Mouse (Mus musculus): ENCODE results near the gene Sigirr.

The Sigirr gene

GRCm38 (mm10) chr7:141099911-141100691, at the start of gene Sigirr:
Sigirr (minus strand) TSS chr7:141100572.
- no peak for TF ChIP-seq GATA4 (IDR thresholded peaks at IDR 0.05; ENCODE audit: insufficient replicate concordance, low read length)

- no peak for TF ChIP-seq GATA4 (IDR thresholded peaks at IDR 0.05; ENCODE audit: insufficient replicate concordance, low read length)
Observed at GRCm38 (mm10) chr7:141148639-141149038, 48.3 kb upstream of the Sigirr start.

- no peak for TF ChIP-seq GATA4 (IDR thresholded peaks at IDR 0.05; ENCODE audit: insufficient replicate concordance, low read length)
Observed at GRCm38 (mm10) chr7:141147044-141147443, 46.7 kb upstream of the Sigirr start.

DNA sequence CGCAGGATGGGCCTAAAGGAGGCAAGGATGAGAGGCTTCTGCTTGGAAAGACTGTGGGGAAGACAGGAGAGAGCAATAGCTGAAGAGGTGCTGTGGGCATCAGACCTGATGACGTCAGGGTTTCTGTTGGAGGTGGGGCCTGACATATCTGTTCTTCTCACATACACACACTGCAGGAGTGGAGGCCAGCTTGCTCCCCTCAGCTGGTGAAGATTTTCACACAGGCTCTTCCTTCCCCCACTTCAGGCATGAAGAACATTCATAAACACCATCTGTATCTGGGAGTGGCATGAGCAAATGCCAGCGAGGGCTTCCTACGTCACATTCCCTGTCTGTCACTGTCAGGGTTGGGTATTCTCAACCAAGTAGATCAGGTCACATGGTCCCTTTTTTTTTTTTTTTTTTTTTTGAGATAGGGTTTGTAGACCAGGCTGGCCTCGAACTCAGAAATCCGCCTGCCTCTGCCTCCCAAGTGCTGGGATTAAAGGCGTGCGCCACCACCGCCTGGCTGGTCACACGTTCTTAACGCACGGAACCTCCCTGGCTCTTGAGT, 45.7 kb upstream of the Sigirr start:
- no peak for TF ChIP-seq GATA4 (IDR thresholded peaks at IDR 0.05; ENCODE audit: insufficient replicate concordance, low read length)

- no peak for TF ChIP-seq GATA4 (IDR thresholded peaks at IDR 0.05; ENCODE audit: insufficient replicate concordance, low read length)
Observed at GRCm38 (mm10) chr7:141145403-141145802, 45.0 kb upstream of the Sigirr start.

- TF ChIP-seq GATA4 (IDR thresholded peaks at IDR 0.05; ENCODE audit: insufficient replicate concordance, low read length), result no peak
Observed at GRCm38 (mm10) chr7:141144650-141145049, 44.3 kb upstream of the Sigirr start.

GRCm38 (mm10) chr7:141143861-141144260, 43.5 kb upstream of the Sigirr start:
- TF ChIP-seq GATA4 (IDR thresholded peaks at IDR 0.05; ENCODE audit: insufficient replicate concordance, low read length), result no peak

GRCm38 (mm10) chr7:141143112-141143511, 42.7 kb upstream of the Sigirr start:
- TF ChIP-seq GATA4 (IDR thresholded peaks at IDR 0.05; ENCODE audit: insufficient replicate concordance, low read length), result no peak

DNA sequence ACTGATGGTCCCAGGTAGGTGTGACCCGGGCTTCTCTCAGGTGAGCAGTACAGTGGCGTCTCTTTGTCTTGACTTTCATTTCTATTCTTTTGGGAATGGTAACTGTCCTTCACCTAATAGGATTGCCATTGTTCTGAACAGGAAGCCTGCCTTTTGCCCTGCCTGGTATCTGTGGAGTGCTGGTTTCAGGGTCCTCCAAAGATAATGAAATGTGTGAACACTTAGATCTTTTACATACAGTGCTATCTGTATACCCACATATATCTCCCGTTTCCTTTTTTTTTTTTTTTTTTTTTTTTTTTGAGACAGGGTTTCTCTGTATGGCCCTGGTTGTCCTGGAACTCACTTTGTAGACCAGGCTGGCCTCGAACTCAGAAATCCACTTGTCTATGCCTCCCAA, 41.0 kb upstream of the Sigirr start:
- no peak for TF ChIP-seq GATA4 (IDR thresholded peaks at IDR 0.05; ENCODE audit: insufficient replicate concordance, low read length)

DNA sequence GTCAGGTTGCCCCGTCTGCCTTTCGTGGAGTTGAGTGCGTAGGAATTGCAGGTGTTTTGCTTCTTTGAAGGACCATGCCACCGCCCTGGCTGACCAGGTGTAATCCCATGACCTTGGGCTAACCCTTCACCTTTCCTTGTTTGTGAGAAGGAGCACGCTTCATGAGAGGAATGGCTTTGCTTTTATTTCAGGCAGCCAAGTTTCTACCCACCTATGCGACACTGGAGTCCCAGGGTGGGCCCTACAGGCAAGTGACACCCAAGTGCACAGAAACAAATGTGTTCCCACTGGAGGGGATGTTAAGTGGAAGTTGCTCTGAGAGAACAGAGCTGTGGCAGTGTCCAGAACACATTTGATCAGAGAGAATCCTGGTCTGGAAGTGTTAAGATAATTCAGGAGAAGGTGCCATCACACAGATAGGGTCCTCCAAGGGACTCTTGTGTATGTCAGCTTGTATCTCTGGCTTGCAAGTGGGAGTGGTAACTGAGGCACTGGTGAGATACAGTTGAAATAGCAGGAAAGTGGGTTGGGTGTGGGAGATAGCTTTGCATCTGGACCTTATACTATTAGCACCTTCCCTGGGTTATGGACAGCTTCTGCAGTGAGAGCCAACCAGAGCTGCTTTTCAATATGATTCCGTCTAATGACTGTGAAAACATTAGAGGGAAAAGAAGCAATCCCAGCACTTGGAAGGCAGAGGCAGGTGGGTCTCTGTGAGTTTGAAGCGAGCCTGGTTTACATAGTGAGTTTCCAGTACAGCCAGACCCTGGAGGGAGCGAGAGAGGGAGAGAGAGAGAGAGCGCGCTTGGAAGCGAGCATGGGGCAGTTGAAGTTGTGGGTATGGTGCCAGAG, 31.8 kb upstream of the Sigirr start:
- TF ChIP-seq GATA4 (IDR thresholded peaks at IDR 0.05; ENCODE audit: insufficient replicate concordance, low read length), result no peak

- TF ChIP-seq GATA4 (IDR thresholded peaks at IDR 0.05; ENCODE audit: insufficient replicate concordance, low read length), result no peak
Observed at GRCm38 (mm10) chr7:141131024-141131820, 30.9 kb upstream of the Sigirr start.

DNA sequence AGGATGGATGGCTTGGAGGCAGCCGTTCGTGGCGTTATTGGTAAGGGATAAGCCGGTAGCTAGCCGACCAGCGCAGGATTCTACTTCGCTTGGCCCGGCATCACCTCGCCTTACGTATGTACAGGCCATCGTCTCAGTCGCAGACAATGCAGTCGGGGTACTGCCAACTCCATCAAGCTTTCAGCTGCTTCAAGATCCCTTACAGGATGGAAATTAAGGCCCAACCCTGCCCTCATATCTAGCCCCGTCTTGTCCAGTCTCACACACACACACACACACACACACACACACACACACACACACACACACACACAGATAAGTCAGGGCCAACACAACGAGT, 23.1 kb upstream of the Sigirr start:
- TF ChIP-seq GATA4 (IDR thresholded peaks at IDR 0.05; ENCODE audit: insufficient replicate concordance, low read length), result no peak

DNA sequence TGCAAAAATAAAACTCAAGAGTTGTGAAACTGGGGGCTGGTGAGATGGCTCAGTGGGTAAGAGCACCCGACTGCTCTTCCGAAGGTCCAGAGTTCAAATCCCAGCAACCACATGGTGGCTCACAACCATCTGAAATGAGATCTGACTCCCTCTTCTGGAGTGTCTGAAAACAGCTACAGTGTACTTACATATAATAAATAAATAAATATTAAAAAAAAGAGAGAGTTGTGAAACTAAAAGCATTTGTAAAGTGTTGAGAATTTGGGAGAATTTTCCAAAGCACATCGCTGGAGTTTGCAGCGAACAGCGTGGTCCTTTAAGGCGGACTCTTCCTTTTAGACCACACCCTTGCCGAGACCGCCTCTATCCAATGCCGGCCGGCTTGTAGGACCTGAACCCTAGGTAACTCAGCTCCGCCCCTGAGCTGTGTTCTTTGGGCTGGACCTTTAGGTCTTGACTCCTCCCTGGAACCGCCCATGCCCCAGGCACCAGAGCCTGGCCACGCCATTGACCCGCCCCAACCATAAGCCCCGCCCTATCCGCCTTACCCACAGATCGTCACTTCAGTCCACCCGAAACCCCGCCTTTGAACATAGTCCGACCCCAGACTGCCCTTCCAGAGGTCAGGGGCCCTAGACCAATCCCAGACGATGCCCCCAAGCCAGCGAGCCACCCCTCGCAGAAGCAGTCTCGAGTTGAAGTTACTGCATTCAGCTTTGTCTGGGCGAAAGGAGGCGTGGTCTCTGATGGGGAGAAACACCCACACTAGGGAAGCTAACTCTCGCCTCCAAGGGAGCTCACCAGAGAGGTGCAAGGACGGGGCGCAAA, 22.5 kb upstream of the Sigirr start:
- TF ChIP-seq GATA4 (IDR thresholded peaks at IDR 0.05; ENCODE audit: insufficient replicate concordance, low read length), result no peak

DNA sequence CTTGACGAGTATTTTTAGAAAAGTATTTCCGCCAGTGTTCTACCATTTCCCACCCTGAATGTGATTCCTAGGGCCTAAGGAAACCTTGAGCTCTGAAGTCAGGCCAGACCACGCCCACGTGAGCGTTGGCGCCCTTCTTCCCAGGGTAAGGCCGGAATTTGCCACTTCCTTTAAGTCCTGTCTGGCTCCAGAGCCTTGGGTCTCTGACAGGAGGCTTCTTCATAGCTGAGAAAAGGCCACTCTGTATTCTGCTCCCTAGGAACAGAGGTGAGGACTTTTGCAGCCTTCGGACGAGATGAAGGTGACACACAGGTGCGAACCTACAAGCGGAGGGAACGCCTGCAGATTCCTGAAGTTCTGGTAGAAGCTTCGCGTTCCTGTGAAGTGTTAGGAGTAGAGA, 21.9 kb upstream of the Sigirr start, which contains the start of gene Ptdss2:
Gene Ptdss2 (plus strand): TSS at position 138 of the 400 bp plus-strand sequence.
- TF ChIP-seq GATA4 (IDR thresholded peaks at IDR 0.05; ENCODE audit: insufficient replicate concordance, low read length), result no peak
